Mouse (Mus musculus) right cerebral cortex, postnatal 36 days (tissue): ENCODE results near the gene Krtap4-9.
"Not testable (repeated sequence)": the region's sequence is repeated elsewhere in the genome, so short reads cannot be mapped to it uniquely, and the experiment has no call there.

Experiments used
- DNase-seq, 2 experiments: peaks; one replicate each; pipeline ENCODE4 v3.0.0; 2022; ENCODE audit warnings: low spot score in 2 of 2, mixed read lengths in 1 of 2

Krtap4-9 gene

GRCm38 (mm10) chr11:99784900-99785299 lies at the start of gene Krtap4-9:
Gene Krtap4-9 (plus strand): TSS chr11:99785200.
- not testable (repeated sequence) for DNase-seq

DNA sequence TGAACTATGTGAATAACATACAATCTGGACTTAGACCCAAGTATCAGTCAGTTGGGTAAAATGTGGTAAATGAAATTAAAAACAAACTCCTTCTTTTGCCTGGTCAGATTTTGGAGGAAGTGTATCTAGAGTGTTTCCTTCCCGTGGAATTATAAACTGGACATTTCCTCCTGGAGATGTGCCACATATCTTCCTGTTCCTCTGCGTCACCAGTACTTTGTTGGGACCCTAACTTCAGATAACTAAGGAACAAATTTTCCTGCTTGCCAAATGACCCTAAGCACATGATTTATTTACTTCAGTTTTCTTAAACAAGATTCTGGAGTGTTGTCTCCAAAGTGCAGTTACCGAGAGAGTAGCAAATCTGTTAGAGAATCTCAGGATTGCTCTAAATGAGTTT lies 41.0 kb upstream of the Krtap4-9 start:
- no peak for DNase-seq

DNA sequence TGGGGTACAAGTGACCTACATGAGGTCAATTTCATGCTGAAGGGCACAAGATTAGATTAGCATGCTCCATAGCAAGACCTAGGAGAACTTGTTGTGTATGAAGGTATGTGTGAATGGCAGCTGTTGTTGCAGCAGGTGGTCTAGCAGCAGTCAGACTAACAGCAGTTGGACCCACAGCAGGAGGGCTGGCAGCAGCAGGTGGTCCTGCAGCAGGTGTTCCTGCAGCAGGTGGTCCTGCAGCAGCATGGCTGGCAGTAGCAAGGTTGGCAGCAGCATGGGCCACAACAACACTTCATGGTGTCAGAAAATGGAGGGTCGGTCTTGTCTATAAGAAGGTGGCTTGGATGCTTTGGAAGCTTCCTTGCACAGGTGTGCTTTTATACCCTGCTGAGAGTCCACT lies 26.1 kb upstream of the Krtap4-9 start:
- DNase-seq = no peak

DNA sequence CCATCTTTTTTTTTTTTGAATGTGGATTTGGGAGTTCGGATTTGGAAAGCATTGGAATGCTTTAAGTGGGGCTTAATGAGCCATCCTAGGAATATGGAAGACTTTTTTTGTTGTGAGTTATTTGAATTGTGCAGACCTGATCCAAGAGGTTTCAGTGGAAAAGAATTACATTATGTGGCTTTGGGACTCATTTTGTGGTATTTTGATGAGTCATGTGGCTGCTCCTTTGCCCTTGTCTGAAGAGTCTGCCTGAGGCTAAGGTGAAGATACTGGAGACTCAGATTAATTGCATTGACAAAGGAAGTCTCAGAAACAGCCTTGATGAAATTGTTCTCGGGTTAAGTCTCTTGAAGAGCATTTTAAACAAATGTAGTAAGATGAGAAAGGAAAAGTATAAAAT lies 16.6 kb upstream of the Krtap4-9 start:
- no peak for DNase-seq

DNA sequence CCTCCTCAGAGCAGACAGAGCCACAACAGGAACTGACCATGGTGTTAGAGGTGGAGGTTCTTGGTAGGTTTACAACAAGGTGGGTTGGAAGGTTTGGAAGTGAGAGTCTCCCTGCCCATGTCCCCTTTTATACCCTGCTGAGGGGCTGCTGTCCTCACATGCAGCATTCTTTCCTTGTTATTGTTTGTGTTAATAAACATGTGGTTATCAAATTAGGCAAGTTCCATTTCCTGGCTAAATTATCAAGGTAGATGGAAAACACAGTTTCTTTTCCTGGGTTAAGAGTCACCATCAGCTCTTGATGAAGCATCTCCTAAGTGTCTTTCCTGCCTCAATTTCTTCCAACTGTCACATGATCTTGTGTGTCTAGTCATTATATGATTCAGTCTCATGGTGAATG lies 12.2 kb upstream of the Krtap4-9 start, which contains the start of gene Gm11595:
Gm11595 (minus strand) TSS at position 101 of the 400 bp plus-strand sequence.
- not testable (repeated sequence) for DNase-seq

DNA sequence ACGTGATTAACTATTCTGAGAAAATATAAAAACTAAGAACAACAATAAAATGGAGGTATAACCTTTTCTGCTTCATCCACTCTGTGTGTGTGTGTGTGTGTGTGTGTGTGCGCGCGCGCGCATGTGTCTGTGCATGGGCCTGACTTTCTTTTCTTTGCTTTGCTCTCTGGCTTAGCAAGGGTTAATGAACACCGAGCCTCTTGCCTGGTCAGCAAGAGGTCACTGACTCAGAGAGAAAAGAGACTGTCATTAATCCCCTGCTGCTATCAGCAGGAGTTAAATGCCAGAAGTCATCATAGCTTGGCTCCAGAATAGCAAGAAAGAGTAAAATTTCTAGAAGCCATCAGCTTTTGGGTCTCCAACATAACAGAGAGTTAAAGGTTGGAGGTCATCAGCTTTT lies 6.6 kb upstream of the Krtap4-9 start:
- no peak for DNase-seq

- DNase-seq = no peak
These were observed 4.4 kb upstream of the Krtap4-9 start, which contains the start of gene Krtap4-8 for GRCm38 (mm10) chr11:99780604-99781003. Gene Krtap4-8 (minus strand): TSS chr11:99780704.

DNA sequence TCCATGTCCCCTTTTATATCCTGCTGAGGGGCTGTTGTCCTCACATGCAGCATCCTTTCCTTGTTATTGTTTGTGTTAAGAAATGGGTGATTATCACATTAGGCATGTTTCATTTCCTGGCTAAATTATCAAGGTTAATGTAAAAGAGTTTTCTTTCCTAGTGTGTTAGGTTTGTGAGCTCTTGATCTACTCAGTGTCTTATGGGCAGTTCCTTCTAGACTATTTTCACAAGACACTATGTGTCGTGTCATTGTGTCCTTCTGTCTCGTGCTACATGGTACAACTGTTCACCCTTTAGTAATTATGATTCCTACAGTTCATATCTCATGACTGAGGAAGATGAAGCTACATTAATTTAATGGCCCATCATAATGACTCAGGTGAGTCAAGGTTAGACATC lies 8.4 kb downstream of the Krtap4-9 start, which contains the start of gene Gm11596:
Gm11596 (minus strand) TSS at position 101 of the 400 bp plus-strand sequence.
- DNase-seq = no peak

GRCm38 (mm10) chr11:99798832-99799231 lies 13.8 kb downstream of the Krtap4-9 start, which contains the start of gene Gm11569:
Gene Gm11569 (minus strand): TSS chr11:99798932.
- not testable (repeated sequence) for DNase-seq

DNA sequence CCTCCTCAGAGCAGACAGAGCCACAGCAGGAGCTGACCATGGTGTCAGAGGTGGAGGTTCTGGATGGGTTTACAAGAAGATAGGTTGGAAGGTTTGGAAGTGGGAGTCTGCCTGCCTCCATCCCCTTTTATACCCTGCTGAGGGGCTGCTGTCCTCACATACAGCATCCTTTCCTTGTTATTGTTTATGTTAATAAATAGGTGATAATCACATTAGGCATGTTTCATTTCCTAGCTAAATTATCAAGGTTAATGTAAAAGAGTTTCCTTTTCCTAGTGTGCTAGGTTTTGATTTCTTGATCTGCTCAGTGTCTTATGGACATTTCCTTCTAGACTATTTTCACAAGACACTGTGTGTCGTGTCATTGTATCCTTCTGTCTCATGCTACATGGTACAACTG lies 19.3 kb downstream of the Krtap4-9 start, which contains the start of gene Gm11554:
Gm11554 (minus strand) TSS at position 101 of the 400 bp plus-strand sequence.
- DNase-seq = not testable (repeated sequence)

- not testable (repeated sequence) for DNase-seq
These were observed 24.8 kb downstream of the Krtap4-9 start, which contains the start of gene Krtap4-13 for GRCm38 (mm10) chr11:99809792-99810191. Gene Krtap4-13 (minus strand): TSS chr11:99809892.

DNA sequence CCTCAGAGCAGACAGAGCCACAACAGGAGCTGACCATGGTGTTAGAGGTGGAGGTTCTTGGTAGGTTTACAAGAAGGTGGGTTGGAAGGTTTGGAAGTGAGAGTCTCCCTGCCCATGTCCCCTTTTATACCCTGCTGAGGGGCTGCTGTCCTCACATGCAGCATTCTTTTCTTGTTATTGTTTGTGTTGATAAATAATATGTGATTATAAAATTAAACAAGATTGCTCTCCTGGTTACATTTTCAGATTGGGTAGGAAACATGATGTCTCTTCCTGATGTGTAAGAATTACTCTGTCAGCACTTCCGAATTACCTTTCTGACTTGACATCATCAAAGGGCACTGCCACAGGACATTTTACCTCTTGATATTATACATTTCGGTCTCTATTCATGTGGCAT lies 30.6 kb downstream of the Krtap4-9 start, which contains the start of gene Gm11564:
Gm11564 (minus strand) TSS at position 101 of the 400 bp plus-strand sequence.
- not testable (repeated sequence) for DNase-seq
